Mouse (Mus musculus): ENCODE data around the gene Tac2.
"Not testable (repeated sequence)": the region's sequence is repeated elsewhere in the genome, so short reads cannot be mapped to it uniquely, and the experiment has no call there.

Gene Tac2

DNA sequence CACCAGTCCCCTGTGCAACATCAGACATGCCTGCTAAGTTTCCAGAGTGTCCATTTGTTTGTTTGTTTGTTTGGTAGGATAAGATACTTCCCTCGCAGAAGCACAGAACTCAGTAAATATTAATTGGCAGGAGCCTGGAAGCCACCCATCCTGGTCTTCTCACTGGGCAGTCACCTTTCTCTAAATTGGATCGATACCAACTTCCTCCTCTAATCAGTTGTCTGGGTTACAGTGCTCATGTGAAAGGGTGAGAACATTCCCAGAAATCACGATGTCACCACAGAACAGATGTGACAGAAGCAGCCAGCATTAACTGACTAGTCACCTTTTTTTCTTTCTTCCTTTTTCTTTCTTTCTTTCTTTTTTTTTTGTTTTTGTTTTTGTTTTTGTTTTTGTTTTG is 31.0 kb downstream of the Tac2 start:
- intact Hi-C loops (cut with DNase I): no loop called here

DNA sequence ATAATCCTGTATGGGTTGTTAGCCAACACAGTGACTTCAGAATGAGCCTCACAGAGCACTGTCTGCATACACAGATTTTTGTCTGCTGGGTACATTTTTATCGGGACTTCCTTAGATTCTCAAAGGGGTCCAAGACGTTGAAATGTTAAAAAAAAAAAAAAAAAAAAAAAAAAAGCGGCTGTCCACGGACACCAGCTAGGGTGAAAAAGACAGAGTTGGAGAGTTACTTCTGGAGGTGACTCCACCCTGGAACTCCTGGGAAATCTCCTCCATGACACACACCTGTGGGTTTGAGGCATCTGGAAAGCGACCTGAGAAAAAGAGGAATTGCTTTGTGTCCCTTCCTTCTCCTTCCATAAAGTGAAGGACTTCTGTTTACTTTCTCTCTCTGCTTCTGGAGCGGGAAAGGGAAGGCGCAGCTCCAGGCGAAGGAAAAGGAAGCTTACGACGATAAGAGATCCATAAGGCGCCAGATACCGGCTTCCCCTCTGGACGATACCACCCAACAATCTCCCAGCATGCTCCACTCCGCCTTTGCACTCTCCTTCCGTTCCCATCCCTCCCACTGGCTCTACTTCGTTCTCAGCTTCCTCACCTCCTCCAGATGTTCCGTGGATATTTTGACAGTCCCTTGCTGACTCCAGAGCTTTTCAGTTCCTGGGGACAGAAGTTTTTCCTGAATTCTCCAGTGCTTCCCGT is 31.6 kb downstream of the Tac2 start:
- intact Hi-C loops (cut with DNase I): no loop called here

DNA sequence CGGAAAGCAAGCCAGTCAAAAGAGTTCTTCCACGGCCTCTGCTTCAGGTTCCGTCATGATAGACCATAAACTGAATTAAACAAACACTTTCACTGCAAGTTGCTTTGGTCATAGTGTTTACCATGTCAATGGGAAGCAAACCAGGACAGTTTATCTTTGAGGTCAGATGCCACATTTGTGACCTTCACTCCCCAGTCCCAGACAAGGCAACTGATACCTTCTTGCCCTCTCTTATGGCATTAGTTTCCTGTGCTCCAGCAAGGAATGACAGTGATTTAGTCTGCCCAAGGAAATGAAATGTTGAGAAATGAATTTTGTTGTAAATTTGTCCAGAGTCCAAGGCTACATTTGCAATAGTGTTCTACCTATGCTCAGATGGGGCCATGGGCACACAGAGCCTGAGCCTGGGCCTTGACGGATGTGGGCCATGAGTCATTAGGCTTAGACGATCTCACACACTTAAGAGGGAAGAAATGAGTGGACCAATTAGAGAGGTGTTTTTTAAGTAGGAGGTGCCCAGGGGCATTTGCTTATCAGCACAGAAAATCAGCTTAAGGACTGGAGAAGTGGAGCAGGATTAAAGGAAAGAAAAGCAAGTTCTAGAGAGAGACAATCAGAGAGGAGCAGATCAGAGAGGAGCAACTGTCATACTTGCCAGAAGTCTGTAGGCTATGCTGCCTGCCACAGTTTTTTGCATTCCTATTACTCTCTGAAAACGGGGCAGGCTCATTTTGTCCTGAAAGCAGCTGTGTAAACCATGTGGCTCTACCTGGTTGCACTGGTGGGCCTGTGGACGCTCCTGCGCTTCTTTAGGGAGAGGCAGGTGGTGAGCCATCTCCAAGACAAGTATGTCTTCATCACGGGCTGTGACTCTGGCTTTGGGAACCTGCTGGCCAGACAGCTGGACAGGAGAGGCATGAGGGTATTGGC is 35.2 kb downstream of the Tac2 start, which contains the start of the genes Rdh1 and Rdh16f1:
TSS of gene Rdh1 (plus strand) at position 541 of the 930 bp plus-strand sequence.
TSS of gene Rdh16f1 (plus strand) at position 607 of the 930 bp plus-strand sequence.
- intact Hi-C loops (cut with DNase I): no loop called here

DNA sequence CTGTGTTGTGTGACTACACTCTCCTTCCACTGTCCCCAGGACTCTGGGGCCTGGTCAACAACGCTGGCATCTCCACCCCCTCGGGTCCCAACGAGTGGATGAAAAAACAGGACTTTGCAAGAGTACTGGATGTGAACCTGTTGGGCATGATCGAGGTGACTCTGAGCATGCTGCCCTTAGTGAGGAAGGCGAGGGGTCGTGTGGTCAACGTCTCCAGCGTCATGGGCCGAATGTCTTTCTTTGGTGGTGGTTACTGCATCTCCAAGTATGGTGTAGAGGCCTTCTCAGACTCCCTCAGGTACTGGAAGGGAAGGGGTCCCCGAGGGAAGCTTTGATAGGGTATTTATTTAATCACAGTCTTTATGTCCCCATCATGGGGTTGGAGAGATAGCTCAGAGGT is 38.6 kb downstream of the Tac2 start:
- intact Hi-C loops (cut with DNase I): not testable (repeated sequence)

DNA sequence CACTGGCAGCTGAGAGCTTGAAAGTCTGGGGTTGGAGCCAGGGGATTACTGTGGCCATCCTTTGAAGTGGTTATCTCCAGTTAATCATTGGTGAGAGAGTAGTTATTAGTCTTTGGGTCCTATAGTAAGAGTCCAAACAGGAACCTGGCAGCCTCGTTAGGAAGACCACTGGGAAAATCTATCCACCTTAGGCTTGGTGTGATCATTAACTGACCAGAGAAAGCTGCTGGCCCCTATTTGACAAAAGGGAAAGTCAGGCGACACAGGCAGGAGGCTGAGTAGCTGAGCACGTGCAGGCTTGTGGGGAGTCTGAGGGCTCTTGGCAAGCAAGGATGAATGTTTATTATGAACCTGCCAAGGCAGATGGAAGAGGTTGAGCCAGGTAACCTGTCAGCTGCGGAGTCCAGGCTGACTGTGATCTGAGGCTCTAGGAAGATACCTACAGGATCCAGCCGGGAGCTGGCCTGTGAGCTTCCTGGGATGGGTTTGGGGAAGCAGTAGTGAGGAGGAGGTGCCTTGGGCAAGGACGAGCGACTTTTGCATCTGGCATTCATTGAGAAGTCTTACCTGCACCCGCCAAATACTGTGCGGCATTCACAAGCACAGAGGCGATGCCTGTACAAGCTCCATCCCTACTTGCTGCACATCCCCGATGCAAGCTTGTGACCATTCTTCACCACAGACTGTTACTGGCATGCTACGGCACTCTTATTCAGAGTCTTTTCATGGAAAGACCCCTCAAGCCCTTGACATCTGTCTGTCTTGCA is 39.8 kb downstream of the Tac2 start:
- intact Hi-C loops (cut with DNase I): no loop called here

DNA sequence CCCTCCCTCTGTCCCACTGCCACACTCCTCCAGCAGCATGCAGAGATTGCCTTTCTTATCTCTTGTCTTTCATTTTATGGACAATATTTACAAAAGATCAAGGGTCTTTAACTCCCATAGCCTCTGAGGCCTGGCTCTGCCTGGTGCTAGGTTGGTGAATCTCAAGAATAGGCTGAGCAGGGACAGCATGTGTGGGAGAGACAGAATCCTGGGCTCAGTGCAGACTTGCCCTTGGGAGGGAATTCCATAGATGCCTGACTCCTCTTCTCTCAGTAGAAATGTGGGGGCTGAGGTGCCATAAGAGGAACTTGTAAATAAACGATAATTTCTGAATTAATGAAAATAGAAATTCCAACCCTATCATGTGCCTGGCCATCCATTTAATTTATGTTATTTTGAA is 42.3 kb downstream of the Tac2 start:
- intact Hi-C loops (cut with DNase I): no loop called here

DNA sequence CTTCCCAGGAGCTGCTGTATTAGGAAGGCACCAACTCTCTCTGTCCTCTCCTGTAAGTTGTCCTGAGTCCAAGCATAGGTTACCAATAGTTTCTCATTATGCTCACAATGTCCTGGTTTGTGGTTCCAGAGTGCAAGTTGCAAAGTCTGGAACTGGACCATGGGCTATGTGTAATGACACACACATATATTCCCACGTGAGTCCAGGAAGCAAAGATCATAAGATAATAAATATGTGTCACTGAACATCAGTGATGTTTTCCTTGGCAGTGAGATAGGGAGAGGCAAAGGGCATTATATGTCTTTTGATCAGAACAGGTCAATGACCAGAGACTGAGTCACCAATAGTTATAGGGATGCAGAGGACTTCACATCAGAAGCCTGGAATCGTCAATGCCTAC is 51.7 kb downstream of the Tac2 start, which contains the start of gene Rdh9:
TSS of gene Rdh9 (plus strand) at position 376 of the 400 bp plus-strand sequence.
- intact Hi-C loops (cut with DNase I): no loop called here

All from adrenal gland (tissue).